Mouse (Mus musculus) liver, embryonic 14.5 days (tissue): ENCODE data around the gene Pcolce2. TPM values are rescaled to one million over a fixed set of nuclear protein-coding genes. Genes with fewer than 3 reads are reported as not detected.

Experiments
- ATAC-seq: fragments of 200-750 bp; cut with Nextera tagmentation; 2 replicates; pipeline ENCODE4 v1.8.0; 2017; ENCODE audit warnings: moderate number of reproducible peaks, mild to moderate bottlenecking, moderate library complexity; ENCODE audit not compliant: insufficient read depth
- DNase-seq, 3 experiments: peaks; one replicate each; pipeline ENCODE4 v3.0.0-alpha.2; 2012 to 2013; ENCODE audit warnings: low read depth in 3 of 3, low spot score in 3 of 3
- H3K27ac ChIP-seq: fragments of 300-500 bp; sonication (generic); 2 replicates; pipeline ENCODE4 v1.5.1; 2014; ENCODE audit warnings: moderate library complexity, mild to moderate bottlenecking, control low read depth, inconsistent platforms
- H3K27me3 ChIP-seq: fragments of 300-500 bp; sonication (generic); 2 replicates; pipeline ENCODE4 v1.6.1; 2014; ENCODE audit warnings: mild to moderate bottlenecking, low read length, moderate library complexity; ENCODE audit not compliant: control insufficient read depth, insufficient read depth
- H3K36me3 ChIP-seq: fragments of 300-500 bp; sonication (generic); replicated peaks from 2 replicates; pipeline ENCODE4 v1.6.1; 2014; ENCODE audit warnings: low read depth; ENCODE audit not compliant: control insufficient read depth, insufficient read depth
- H3K4me1 ChIP-seq, 2 experiments: fragments of 200-500 bp in 1 of 2; fragments of 300-500 bp in 1 of 2; sonication (generic) in 1 of 2; replicated peaks; 2 replicates each; pipeline ENCODE4 v1.6.1; 2012 to 2014; ENCODE audit warnings: antibody characterized with exemption in 1 of 2, inconsistent platforms in 1 of 2, low read length in 1 of 2; ENCODE audit not compliant: control insufficient read depth in 2 of 2, insufficient read depth in 2 of 2
- H3K4me2 ChIP-seq: fragments of 300-500 bp; sonication (generic); 2 replicates; pipeline ENCODE4 v1.6.1; 2014; ENCODE audit warnings: low read depth, mild to moderate bottlenecking, control low read depth, moderate library complexity
- H3K4me3 ChIP-seq, 2 experiments: fragments of 200-500 bp in 1 of 2; fragments of 300-500 bp in 1 of 2; sonication (generic) in 1 of 2; 2 replicates each; pipeline ENCODE4 v1.5.1; 2012 to 2014; ENCODE audit warnings: low read depth in 2 of 2, low read length in 2 of 2, mild to moderate bottlenecking in 2 of 2, control low read depth in 1 of 2, inconsistent platforms in 1 of 2, moderate library complexity in 1 of 2; ENCODE audit not compliant: insufficient read depth in 1 of 2
- H3K9ac ChIP-seq: fragments of 300-500 bp; sonication (generic); replicated peaks from 2 replicates; pipeline ENCODE4 v1.6.1; 2014; ENCODE audit warnings: mild to moderate bottlenecking, control low read depth, moderate library complexity
- H3K9me3 ChIP-seq: fragments of 300-500 bp; sonication (generic); 2 replicates; pipeline ENCODE4 v1.6.1; 2016; ENCODE audit warnings: low read length, mixed read lengths; ENCODE audit not compliant: control insufficient read depth
- CTCF ChIP-seq: IDR thresholded peaks from 2 replicates; pipeline ENCODE4 v1.5.1; 2016; ENCODE audit warnings: antibody characterized with exemption, low read depth, control low read depth
- EP300 ChIP-seq: IDR thresholded peaks from 2 replicates; pipeline ENCODE4 v1.6.1; 2016; ENCODE audit warnings: antibody characterized with exemption, low read depth
- WGBS: fragments of 180-500 bp; shearing (Covaris S2); extraction: QIAGEN DNeasy Blood & Tissue Kit; methylation state at CpG from one replicate; pipeline ENCODE4 v1.1.7; 2014; ENCODE audit not compliant: insufficient replicate concordance; 5-methylcytosine and 5-hydroxymethylcytosine counted together
- polyA plus RNA-seq, 2 experiments: library from polyadenylated mRNA; depleted of rRNA in 1 of 2; stranded (reverse) in 1 of 2; unstranded in 1 of 2; fragments of >200 nt; fragmentation: Nextera tagmentation in 1 of 2; extraction: Ambion mirVana in 1 of 2; gene quantifications; 2 replicates each; pipeline versions ENCODE4 v1.2.1 to v1.2.3; 2012 to 2014

Gene Pcolce2
- polyA plus RNA-seq, 2 experiments, result 1.4 to 6.7 TPM

DNA sequence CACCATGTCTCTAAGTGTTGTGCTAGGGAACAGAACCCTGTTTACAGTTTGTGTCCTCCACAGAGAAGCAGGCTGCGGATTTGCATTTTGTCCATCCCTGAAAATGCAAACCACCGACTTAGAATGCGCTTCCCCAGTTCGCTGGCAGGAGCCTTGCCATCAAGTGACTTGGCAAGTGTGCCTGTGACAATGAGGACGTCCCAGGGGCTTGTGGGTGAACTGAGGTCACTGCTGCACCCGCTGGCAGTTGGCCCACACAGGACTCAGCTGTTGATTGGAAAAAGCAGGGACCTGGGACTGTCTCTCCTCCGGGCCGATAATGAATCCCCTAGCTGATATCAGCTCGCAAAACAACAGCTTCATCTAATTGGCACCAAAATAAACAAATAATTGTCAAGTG is 30.4 kb downstream of the Pcolce2 start:
- no peak overlapping the region for H3K4me3 ChIP-seq
- no peaks in the 10 kb centered on the region for H3K4me1 ChIP-seq
- no peak overlapping the region for H3K27ac ChIP-seq
- TF ChIP-seq CTCF (no peak), EP300 (no peak)
- 53% methylated on average over 9 of the region's 9 CpGs for WGBS
- no peak for DNase-seq
- no peak overlapping the region for H3K9ac ChIP-seq
- no peaks in the 10 kb centered on the region for H3K27me3 ChIP-seq
- H3K36me3 ChIP-seq, result no peaks in the 10 kb centered on the region
- H3K9me3 ChIP-seq, result no peaks in the 10 kb centered on the region
- ATAC-seq, result no peak
- H3K4me2 ChIP-seq, result no peak overlapping the region

DNA sequence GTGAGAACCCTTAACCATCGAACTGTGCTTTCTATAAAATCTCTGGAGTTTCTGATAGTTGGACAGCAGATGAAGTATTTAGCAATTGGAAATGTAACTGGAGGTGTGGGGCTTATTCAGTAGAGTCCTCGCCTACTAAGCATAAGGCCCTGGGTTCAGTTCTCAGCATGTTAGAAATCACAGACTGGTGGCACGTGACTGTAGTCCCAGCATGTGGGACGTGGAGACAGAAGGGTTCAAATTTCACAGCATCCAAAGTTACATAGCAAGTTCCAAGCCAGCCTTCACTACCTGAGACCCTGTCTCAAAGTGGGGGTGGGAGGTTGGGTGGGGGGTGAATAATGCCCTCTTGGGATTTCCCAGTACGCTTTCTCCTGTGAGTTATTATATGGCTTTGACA is 30.9 kb downstream of the Pcolce2 start:
- ATAC-seq (no peak), DNase-seq (no peak)
- H3K4me1 ChIP-seq, result no peaks in the 10 kb centered on the region
- no peaks in the 10 kb centered on the region for H3K27me3 ChIP-seq
- no peaks in the 10 kb centered on the region for H3K36me3 ChIP-seq
- 52% methylated on average over 5 of the region's 5 CpGs for WGBS
- no peak overlapping the region for H3K4me2 ChIP-seq
- H3K27ac ChIP-seq, result no peak overlapping the region
- no peak overlapping the region for H3K9ac ChIP-seq
- H3K4me3 ChIP-seq, result no peak overlapping the region
- H3K9me3 ChIP-seq, result no peaks in the 10 kb centered on the region
- TF ChIP-seq CTCF (no peak), EP300 (no peak)

DNA sequence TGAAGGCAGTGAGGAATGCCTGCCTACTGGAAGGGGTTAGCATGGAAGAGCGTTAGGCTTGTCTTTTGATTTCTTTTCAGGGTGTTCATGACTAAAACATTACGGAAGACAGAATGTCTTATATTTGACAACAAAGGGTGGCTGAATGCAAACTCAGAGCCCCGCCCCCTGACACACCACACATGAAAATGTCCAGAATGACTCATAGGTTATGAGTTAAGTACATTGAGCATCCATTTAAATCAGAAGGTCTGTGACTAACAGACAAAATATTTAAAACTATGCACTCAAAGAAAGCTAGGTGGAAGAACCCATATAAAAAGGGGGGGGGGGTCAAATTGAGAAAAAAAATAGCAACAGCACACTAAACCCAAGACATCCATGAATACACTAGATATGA is 34.9 kb downstream of the Pcolce2 start:
- DNase-seq, result no peak
- ATAC-seq, result no peak
- Histone ChIP-seq H3K36me3 (no peaks in the 10 kb centered on the region), H3K9ac (no peak overlapping the region), H3K4me2 (no peak overlapping the region), H3K4me3 (no peak overlapping the region), H3K9me3 (no peaks in the 10 kb centered on the region), H3K4me1 (no peaks in the 10 kb centered on the region), H3K27ac (no peak overlapping the region), H3K27me3 (no peaks in the 10 kb centered on the region)
- 67% methylated on average over 3 of the region's 3 CpGs for WGBS
- no peak for TF ChIP-seq EP300
- TF ChIP-seq CTCF, result no peak

DNA sequence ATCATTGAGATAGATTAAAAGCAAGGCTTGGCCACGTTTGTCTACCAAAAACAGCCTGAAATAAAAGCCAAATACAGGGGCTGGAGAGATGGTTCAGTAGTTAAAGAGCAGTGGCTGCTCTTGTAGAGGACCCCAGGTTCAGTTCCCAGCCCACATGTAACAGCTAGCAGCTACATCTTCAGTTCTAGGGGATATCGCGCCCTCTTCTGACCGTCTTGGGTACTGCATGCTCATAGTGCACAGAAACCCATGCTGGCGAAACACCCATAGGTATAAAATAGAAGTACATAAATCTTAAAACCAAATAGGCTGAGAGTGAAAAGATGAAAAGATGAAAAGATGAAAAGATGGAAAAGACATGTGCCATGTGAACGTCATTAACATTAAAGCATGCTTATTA is 35.4 kb downstream of the Pcolce2 start:
- H3K9ac ChIP-seq, result no peak overlapping the region
- WGBS, result 64% methylated on average over 6 of the region's 6 CpGs
- no peak overlapping the region for H3K4me2 ChIP-seq
- no peaks in the 10 kb centered on the region for H3K4me1 ChIP-seq
- no peak for ATAC-seq
- DNase-seq, result no peak
- H3K36me3 ChIP-seq, result no peaks in the 10 kb centered on the region
- H3K27me3 ChIP-seq, result no peaks in the 10 kb centered on the region
- TF ChIP-seq EP300 (no peak), CTCF (peak; percentile 65)
- H3K27ac ChIP-seq, result no peak overlapping the region
- H3K4me3 ChIP-seq, result no peak overlapping the region
- no peaks in the 10 kb centered on the region for H3K9me3 ChIP-seq

DNA sequence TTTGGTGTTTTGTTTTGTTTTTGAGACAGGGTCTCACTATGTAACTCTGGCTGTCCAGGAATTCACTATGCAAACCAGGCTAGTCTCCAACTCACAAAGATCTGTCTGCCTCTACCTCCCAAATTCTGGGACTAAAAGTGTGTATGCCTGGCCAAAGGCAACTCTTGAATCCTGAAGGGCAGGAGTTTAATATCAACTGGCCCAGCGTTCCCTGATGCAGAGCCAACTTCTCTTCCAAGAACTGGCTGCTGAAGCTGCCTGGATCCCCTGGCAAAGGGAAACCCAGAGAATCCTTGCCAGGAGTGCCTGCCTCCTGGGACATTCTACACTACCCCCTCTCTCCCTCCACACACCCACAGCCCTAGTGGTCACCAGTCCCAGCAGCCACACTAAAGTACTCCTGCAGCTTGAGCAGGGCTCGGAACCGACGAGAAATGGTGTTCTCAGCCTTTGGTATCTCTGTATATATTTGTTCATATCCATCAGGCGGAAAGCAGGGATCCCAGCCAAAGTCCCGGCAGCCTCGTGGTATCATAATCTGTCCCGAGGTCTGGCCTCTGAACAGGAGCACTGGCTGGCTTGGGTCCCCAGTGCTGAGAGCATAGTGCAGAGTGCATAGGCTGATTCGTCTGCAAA is 37.8 kb downstream of the Pcolce2 start:
- no peak overlapping the region for H3K4me3 ChIP-seq
- H3K27me3 ChIP-seq, result no peaks in the 10 kb centered on the region
- no peak overlapping the region for H3K9ac ChIP-seq
- H3K36me3 ChIP-seq, result no peaks in the 10 kb centered on the region
- no peaks in the 10 kb centered on the region for H3K9me3 ChIP-seq
- WGBS, result 68% methylated on average over 9 of the region's 9 CpGs
- H3K4me1 ChIP-seq, result no peaks in the 10 kb centered on the region
- no peak for ATAC-seq
- H3K4me2 ChIP-seq, result no peak overlapping the region
- no peak for DNase-seq
- H3K27ac ChIP-seq, result no peak overlapping the region
- TF ChIP-seq EP300 (no peak), CTCF (no peak)
